Mouse (Mus musculus): Measurements from ENCODE around the gene Luc7l2. TPM values are rescaled to one million over a fixed set of nuclear protein-coding genes. Genes with fewer than 3 reads are reported as not detected.

Gene Luc7l2
- total and polyA plus RNA-seq, 3 experiments, result 62.0 to 173 (median 92.5) TPM

- Histone ChIP-seq H3K4me1 (ENCODE audit: control insufficient read depth in 1 of 2, insufficient read depth in 2 of 2) (no peaks in the 10 kb centered on the region), H3K36me3 (replicated peaks in 1 of 2; ENCODE audit: control insufficient read depth in 1 of 2, insufficient read depth in 1 of 2, low read length in 1 of 2) (no peaks in the 10 kb centered on the region), H3K4me2 (ENCODE audit: insufficient read depth, low read depth, poor library complexity, severe bottlenecking) (no peak overlapping the region), H3K4me3 (replicated peaks in 1 of 3; ENCODE audit: low read depth in 2 of 3, low read length in 2 of 3, poor library complexity in 1 of 3) (no peak overlapping the region), H3K9me3 (replicated peaks; ENCODE audit: low read length) (peaks cover 4% of the 10 kb centered on the region), H3K79me2 (replicated peaks; ENCODE audit: control insufficient read depth, extremely low read depth, insufficient read depth, poor library complexity, severe bottlenecking) (no peaks in the 10 kb centered on the region), H3K27ac (ENCODE audit: insufficient read depth, low read depth) (no peak overlapping the region), H3K27me3 (replicated peaks) (no peaks in the 10 kb centered on the region), H3K9ac (ENCODE audit: insufficient read depth, low read depth) (no peak overlapping the region)
- peak; percentile 83 for DNase-seq (ENCODE audit: extremely low read depth)
- dilution Hi-C loops (cut with MboI; ENCODE audit: extremely low pct_ligation_motif_present, extremely low pct_unique_long_range_greater_than_20kb, low sequenced_read_pairs), result no loop called here
- TF ChIP-seq RAD21 (IDR thresholded peaks at IDR 0.05; ENCODE audit: low read depth, low read length), result peak; percentile 78
- TF ChIP-seq IRF4 (IDR thresholded peaks at IDR 0.05; ENCODE audit: low read depth, low read length), result no peak
- 0 out of 2 replicates have a peak, but pooled peaks have one; percentile 24 for TF ChIP-seq ZC3H11A (IDR thresholded peaks at IDR 0.05; ENCODE audit: low read depth, low read length)
- peak; percentile 91 for TF ChIP-seq SMC3 (IDR thresholded peaks at IDR 0.05; ENCODE audit: low read depth, low read length)
- TF ChIP-seq CTCF (conservative IDR thresholded peaks at IDR 0.05 in 1 of 2, IDR thresholded peaks at IDR 0.05 in 1 of 2; ENCODE audit: low read depth in 2 of 2, low read length in 2 of 2), result peak; percentile 75 to 93
- no peak for TF ChIP-seq ELF1 (IDR thresholded peaks at IDR 0.05; ENCODE audit: low read depth, low read length)
- in situ Hi-C loops (cut with MboI; ENCODE audit: low pct_ligation_motif_present, low pct_unique_long_range_greater_than_20kb, low sequenced_read_pairs), result no loop called here
Observed at GRCm38 (mm10) chr6:38650263-38650937, 99.3 kb downstream of the Luc7l2 start.

Other genes with a start within 250 kb of the Luc7l2 start
- 67.2 and 68.7 TPM in 2 replicates for gene Zc3hav1, start 196.7 kb upstream of the Luc7l2 start, total RNA-seq (2012; rRNA removed)
- 49.8 and 51.8 TPM in 2 replicates for gene Zc3hav1, start 196.7 kb upstream of the Luc7l2 start, total RNA-seq (2014; rRNA removed)
- gene Zc3hav1, start 196.7 kb upstream of the Luc7l2 start, polyA plus RNA-seq (2012; ENCODE audit: insufficient read length, low read depth), result 50.1 and 58.1 TPM in 2 replicates
- 1.4 and 1.7 TPM in 2 replicates for gene Ttc26, start 169.9 kb upstream of the Luc7l2 start, total RNA-seq (2012; rRNA removed)
- gene Ttc26, start 169.9 kb upstream of the Luc7l2 start, total RNA-seq (2014; rRNA removed), result 1.8 TPM in 2 replicates
- 2.3 TPM in 2 replicates for gene Ttc26, start 169.9 kb upstream of the Luc7l2 start, polyA plus RNA-seq (2012; ENCODE audit: insufficient read length, low read depth)
- gene Ubn2, start 117.4 kb upstream of the Luc7l2 start, total RNA-seq (2012; rRNA removed), result 4.3 and 4.7 TPM in 2 replicates
- 4.9 and 5.2 TPM in 2 replicates for gene Ubn2, start 117.4 kb upstream of the Luc7l2 start, total RNA-seq (2014; rRNA removed)
- gene Ubn2, start 117.4 kb upstream of the Luc7l2 start, polyA plus RNA-seq (2012; ENCODE audit: insufficient read length, low read depth), result 6.1 and 7.2 TPM in 2 replicates
- gene Fmc1, start 17.8 kb upstream of the Luc7l2 start, total RNA-seq (2012; rRNA removed), result 65.3 and 78.2 TPM in 2 replicates
- 45.2 and 47.3 TPM in 2 replicates for gene Fmc1, start 17.8 kb upstream of the Luc7l2 start, total RNA-seq (2014; rRNA removed)
- 23.1 and 30.4 TPM in 2 replicates for gene Fmc1, start 17.8 kb upstream of the Luc7l2 start, polyA plus RNA-seq (2012; ENCODE audit: insufficient read length, low read depth)
- gene Klrg2, start 85.9 kb downstream of the Luc7l2 start, total RNA-seq (2012; rRNA removed), result 0.34 and 0.76 TPM in 2 replicates
- 0.12 and 0.22 TPM in 2 replicates for gene Klrg2, start 85.9 kb downstream of the Luc7l2 start, total RNA-seq (2014; rRNA removed)
- gene Klrg2, start 85.9 kb downstream of the Luc7l2 start, polyA plus RNA-seq (2012; ENCODE audit: insufficient read length, low read depth), result 0.19 and 0.27 TPM in 2 replicates
- 0.17 TPM in 2 replicates for gene Clec2l, start 111.7 kb downstream of the Luc7l2 start, total RNA-seq (2012; rRNA removed)
- 0.26 and 0.27 TPM in 2 replicates for gene Clec2l, start 111.7 kb downstream of the Luc7l2 start, total RNA-seq (2014; rRNA removed)
- gene Clec2l, start 111.7 kb downstream of the Luc7l2 start, polyA plus RNA-seq (2012; ENCODE audit: insufficient read length, low read depth), result 0.21 and 0.57 TPM in 2 replicates

Data from CH12.LX (cell line).